Mouse (Mus musculus) olfactory bulb, adult 2 months (tissue): ENCODE results near the gene Cplx1.
"Not testable (repeated sequence)": the region's sequence is repeated elsewhere in the genome, so short reads cannot be mapped to it uniquely, and the experiment has no call there.

ENCODE experiments used
- CTCF ChIP-seq: fragments of 200-500 bp; IDR thresholded peaks from 2 replicates; pipeline ENCODE4 v1.5.1; 2012; ENCODE audit warnings: low read depth, mild to moderate bottlenecking, low read length, moderate library complexity; ENCODE audit not compliant: insufficient read depth
- POLR2A ChIP-seq: fragments of 200-500 bp; IDR thresholded peaks from 2 replicates; pipeline ENCODE4 v1.6.1; 2012; ENCODE audit warnings: mild to moderate bottlenecking, low read depth, low read length, moderate library complexity; ENCODE audit not compliant: insufficient read depth

GRCm38 (mm10) chr5:108486148-108486547, 63.7 kb downstream of the Cplx1 start:
- not testable (repeated sequence) for TF ChIP-seq CTCF, POLR2A
